Mouse (Mus musculus): ENCODE measurements around the gene Dgkg. TPM values are rescaled to one million over a fixed set of nuclear protein-coding genes. Genes with fewer than 3 reads are reported as not detected.

The Dgkg gene
- polyA plus RNA-seq, 1 experiment from 2014 or later = 0.86 TPM

- H3K36me3 ChIP-seq (ENCODE audit: control insufficient read depth, insufficient read depth, low read length) = no peaks in the 10 kb centered on the region
- no peak overlapping the region for H3K9ac ChIP-seq (ENCODE audit: low read depth, low read length)
- 80% methylated on average over 6 of the region's 6 CpGs for WGBS
- H3K27me3 ChIP-seq (replicated peaks; ENCODE audit: control insufficient read depth, insufficient read depth, low read length) = no peaks in the 10 kb centered on the region
- ATAC-seq (replicated peaks; ENCODE audit: low FRiP score) (no peak), DNase-seq (ENCODE audit: low spot score) (no peak)
- H3K4me3 ChIP-seq (ENCODE audit: low read depth, low read length) = no peak overlapping the region
- no peak overlapping the region for H3K4me2 ChIP-seq
- H3K4me1 ChIP-seq (replicated peaks; ENCODE audit: control insufficient read depth, insufficient read depth, low read length) = no peaks in the 10 kb centered on the region
- H3K27ac ChIP-seq (ENCODE audit: low read depth, low read length) = no peak overlapping the region
- H3K9me3 ChIP-seq (ENCODE audit: control insufficient read depth, low read length) = no peaks in the 10 kb centered on the region
Observed at GRCm38 (mm10) chr16:22598741-22599140, 58.3 kb downstream of the Dgkg start.

- no peaks in the 10 kb centered on the region for H3K9me3 ChIP-seq (ENCODE audit: control insufficient read depth, low read length)
- ATAC-seq (replicated peaks; ENCODE audit: low FRiP score) = no peak
- no peak overlapping the region for H3K4me3 ChIP-seq (ENCODE audit: low read depth, low read length)
- H3K4me1 ChIP-seq (replicated peaks; ENCODE audit: control insufficient read depth, insufficient read depth, low read length) = no peaks in the 10 kb centered on the region
- DNase-seq (ENCODE audit: low spot score) = no peak
- H3K9ac ChIP-seq (ENCODE audit: low read depth, low read length) = no peak overlapping the region
- 77% methylated on average over 1 of the region's 1 CpGs for WGBS
- H3K4me2 ChIP-seq = no peak overlapping the region
- H3K27me3 ChIP-seq (replicated peaks; ENCODE audit: control insufficient read depth, insufficient read depth, low read length) = no peaks in the 10 kb centered on the region
- H3K36me3 ChIP-seq (ENCODE audit: control insufficient read depth, insufficient read depth, low read length) = no peaks in the 10 kb centered on the region
- no peak overlapping the region for H3K27ac ChIP-seq (ENCODE audit: low read depth, low read length)
Observed at GRCm38 (mm10) chr16:22596394-22596793, 60.6 kb downstream of the Dgkg start.

GRCm38 (mm10) chr16:22593907-22594306 is 63.1 kb downstream of the Dgkg start:
- Histone ChIP-seq H3K9ac (ENCODE audit: low read depth, low read length) (no peak overlapping the region), H3K27me3 (replicated peaks; ENCODE audit: control insufficient read depth, insufficient read depth, low read length) (no peaks in the 10 kb centered on the region), H3K27ac (ENCODE audit: low read depth, low read length) (no peak overlapping the region), H3K4me2 (no peak overlapping the region), H3K9me3 (ENCODE audit: control insufficient read depth, low read length) (no peaks in the 10 kb centered on the region), H3K36me3 (ENCODE audit: control insufficient read depth, insufficient read depth, low read length) (no peaks in the 10 kb centered on the region), H3K4me1 (replicated peaks; ENCODE audit: control insufficient read depth, insufficient read depth, low read length) (no peaks in the 10 kb centered on the region), H3K4me3 (ENCODE audit: low read depth, low read length) (no peak overlapping the region)
- DNase-seq (ENCODE audit: low spot score) (no peak), ATAC-seq (replicated peaks; ENCODE audit: low FRiP score) (no peak)
- WGBS = 85% methylated on average over 2 of the region's 2 CpGs

- H3K4me2 ChIP-seq = no peak overlapping the region
- no peak for DNase-seq (ENCODE audit: low spot score)
Observed at GRCm38 (mm10) chr16:22589619-22590018, 67.4 kb downstream of the Dgkg start.

GRCm38 (mm10) chr16:22586151-22586836 is 70.7 kb downstream of the Dgkg start:
- H3K36me3 ChIP-seq (ENCODE audit: control insufficient read depth, insufficient read depth, low read length) = no peaks in the 10 kb centered on the region
- H3K4me2 ChIP-seq = no peak overlapping the region
- H3K27ac ChIP-seq (ENCODE audit: low read depth, low read length) = no peak overlapping the region
- no peaks in the 10 kb centered on the region for H3K27me3 ChIP-seq (replicated peaks; ENCODE audit: control insufficient read depth, insufficient read depth, low read length)
- H3K4me1 ChIP-seq (replicated peaks; ENCODE audit: control insufficient read depth, insufficient read depth, low read length) = no peaks in the 10 kb centered on the region
- DNase-seq (ENCODE audit: low spot score) (no peak), ATAC-seq (replicated peaks; ENCODE audit: low FRiP score) (no peak)
- no peaks in the 10 kb centered on the region for H3K9me3 ChIP-seq (ENCODE audit: control insufficient read depth, low read length)
- 79% methylated on average over 11 of the region's 11 CpGs for WGBS
- H3K4me3 ChIP-seq (ENCODE audit: low read depth, low read length) = no peak overlapping the region
- no peak overlapping the region for H3K9ac ChIP-seq (ENCODE audit: low read depth, low read length)

More at GRCm38 (mm10) chr16:22589619-22590018, 67.4 kb downstream of the Dgkg start:
- WGBS = 67% methylated on average over 5 of the region's 5 CpGs
- Histone ChIP-seq H3K9me3 (ENCODE audit: control insufficient read depth, low read length) (no peaks in the 10 kb centered on the region), H3K9ac (ENCODE audit: low read depth, low read length) (no peak overlapping the region), H3K27ac (ENCODE audit: low read depth, low read length) (no peak overlapping the region), H3K4me3 (ENCODE audit: low read depth, low read length) (no peak overlapping the region), H3K36me3 (ENCODE audit: control insufficient read depth, insufficient read depth, low read length) (no peaks in the 10 kb centered on the region), H3K4me1 (replicated peaks; ENCODE audit: control insufficient read depth, insufficient read depth, low read length) (no peaks in the 10 kb centered on the region), H3K27me3 (replicated peaks; ENCODE audit: control insufficient read depth, insufficient read depth, low read length) (no peaks in the 10 kb centered on the region)
- no peak for ATAC-seq (replicated peaks; ENCODE audit: low FRiP score)

GRCm38 (mm10) chr16:22585523-22585922 is 71.5 kb downstream of the Dgkg start:
- Histone ChIP-seq H3K9me3 (ENCODE audit: control insufficient read depth, low read length) (no peaks in the 10 kb centered on the region), H3K4me2 (no peak overlapping the region), H3K4me3 (ENCODE audit: low read depth, low read length) (no peak overlapping the region), H3K9ac (ENCODE audit: low read depth, low read length) (no peak overlapping the region), H3K36me3 (ENCODE audit: control insufficient read depth, insufficient read depth, low read length) (no peaks in the 10 kb centered on the region), H3K27ac (ENCODE audit: low read depth, low read length) (no peak overlapping the region), H3K4me1 (replicated peaks; ENCODE audit: control insufficient read depth, insufficient read depth, low read length) (no peaks in the 10 kb centered on the region), H3K27me3 (replicated peaks; ENCODE audit: control insufficient read depth, insufficient read depth, low read length) (no peaks in the 10 kb centered on the region)
- ATAC-seq (replicated peaks; ENCODE audit: low FRiP score) (no peak), DNase-seq (ENCODE audit: low spot score) (no peak)
- WGBS = 77% methylated on average over 3 of the region's 3 CpGs

- ATAC-seq (replicated peaks; ENCODE audit: low FRiP score) = no peak
- Histone ChIP-seq H3K9me3 (ENCODE audit: control insufficient read depth, low read length) (no peaks in the 10 kb centered on the region), H3K4me1 (replicated peaks; ENCODE audit: control insufficient read depth, insufficient read depth, low read length) (no peaks in the 10 kb centered on the region), H3K27ac (ENCODE audit: low read depth, low read length) (no peak overlapping the region), H3K9ac (ENCODE audit: low read depth, low read length) (no peak overlapping the region), H3K36me3 (ENCODE audit: control insufficient read depth, insufficient read depth, low read length) (no peaks in the 10 kb centered on the region), H3K27me3 (replicated peaks; ENCODE audit: control insufficient read depth, insufficient read depth, low read length) (no peaks in the 10 kb centered on the region), H3K4me2 (no peak overlapping the region), H3K4me3 (ENCODE audit: low read depth, low read length) (no peak overlapping the region)
- WGBS = 68% methylated on average over 2 of the region's 2 CpGs
- DNase-seq (ENCODE audit: low spot score) = no peak
Observed at GRCm38 (mm10) chr16:22583401-22583800, 73.6 kb downstream of the Dgkg start.

- H3K9ac ChIP-seq (ENCODE audit: low read depth, low read length) = no peak overlapping the region
- DNase-seq (ENCODE audit: low spot score) (no peak), ATAC-seq (replicated peaks; ENCODE audit: low FRiP score) (no peak)
- H3K9me3 ChIP-seq (ENCODE audit: control insufficient read depth, low read length) = no peaks in the 10 kb centered on the region
- H3K4me3 ChIP-seq (ENCODE audit: low read depth, low read length) = no peak overlapping the region
- H3K36me3 ChIP-seq (ENCODE audit: control insufficient read depth, insufficient read depth, low read length) = no peaks in the 10 kb centered on the region
- 74% methylated on average over 11 of the region's 11 CpGs for WGBS
- no peak overlapping the region for H3K27ac ChIP-seq (ENCODE audit: low read depth, low read length)
- no peaks in the 10 kb centered on the region for H3K4me1 ChIP-seq (replicated peaks; ENCODE audit: control insufficient read depth, insufficient read depth, low read length)
- no peak overlapping the region for H3K4me2 ChIP-seq
- H3K27me3 ChIP-seq (replicated peaks; ENCODE audit: control insufficient read depth, insufficient read depth, low read length) = no peaks in the 10 kb centered on the region
Observed at GRCm38 (mm10) chr16:22582173-22582929, 74.7 kb downstream of the Dgkg start.

GRCm38 (mm10) chr16:22580103-22580502 is 76.9 kb downstream of the Dgkg start:
- ATAC-seq (replicated peaks; ENCODE audit: low FRiP score) (no peak), DNase-seq (ENCODE audit: low spot score) (no peak)
- no peak overlapping the region for H3K9ac ChIP-seq (ENCODE audit: low read depth, low read length)
- H3K27ac ChIP-seq (ENCODE audit: low read depth, low read length) = no peak overlapping the region
- no peaks in the 10 kb centered on the region for H3K27me3 ChIP-seq (replicated peaks; ENCODE audit: control insufficient read depth, insufficient read depth, low read length)
- 28% methylated on average over 5 of the region's 5 CpGs for WGBS
- no peaks in the 10 kb centered on the region for H3K9me3 ChIP-seq (ENCODE audit: control insufficient read depth, low read length)
- H3K36me3 ChIP-seq (ENCODE audit: control insufficient read depth, insufficient read depth, low read length) = no peaks in the 10 kb centered on the region
- no peak overlapping the region for H3K4me3 ChIP-seq (ENCODE audit: low read depth, low read length)
- no peaks in the 10 kb centered on the region for H3K4me1 ChIP-seq (replicated peaks; ENCODE audit: control insufficient read depth, insufficient read depth, low read length)
- H3K4me2 ChIP-seq = no peak overlapping the region
